Mouse (Mus musculus) ovary, postnatal 10 days (tissue): ENCODE measurements around the gene Rab11b.

Experiments
- DNase-seq: peaks from one replicate; pipeline ENCODE4 v3.0.0; 2022; ENCODE audit warnings: low spot score

Rab11b gene

DNA sequence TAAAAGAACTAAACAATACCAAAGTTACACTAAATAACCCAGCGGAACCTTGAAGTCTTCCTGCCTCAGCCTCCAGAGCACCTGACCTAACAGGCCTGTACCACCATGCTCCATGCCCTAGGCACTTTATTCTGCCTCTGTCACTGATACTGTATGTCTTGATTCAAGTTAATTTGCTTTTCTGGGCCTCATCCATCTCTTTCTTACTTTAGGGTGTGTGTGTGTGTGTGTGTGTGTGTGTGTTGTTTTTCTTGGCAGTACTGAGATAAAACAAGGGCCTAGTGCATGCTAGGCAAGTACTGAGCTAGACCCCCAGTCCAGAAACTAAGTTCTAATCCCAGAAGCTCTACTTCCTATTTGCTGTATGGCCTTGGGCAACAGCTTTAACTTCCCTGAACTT is 43.1 kb downstream of the Rab11b start:
- no peak for DNase-seq

DNA sequence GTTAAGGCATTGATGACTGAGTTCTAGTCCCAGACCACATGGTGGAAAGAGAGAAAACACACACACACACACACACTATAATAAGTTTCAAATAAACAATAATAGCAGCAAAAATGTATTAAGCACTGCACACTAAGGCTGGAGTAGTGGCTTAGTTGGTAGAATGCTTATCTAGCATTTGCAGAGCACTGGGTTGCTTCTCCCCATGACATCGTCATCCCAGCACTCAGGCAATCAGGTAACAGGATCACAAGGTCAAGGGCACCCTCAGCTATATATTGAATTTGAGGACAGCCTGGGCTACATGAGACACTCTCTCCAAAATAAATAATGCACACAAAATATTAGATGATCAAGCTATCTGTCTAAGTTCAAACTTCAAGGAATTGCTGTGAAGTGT is 45.6 kb downstream of the Rab11b start:
- no peak for DNase-seq

- DNase-seq = no peak
Observed at GRCm38 (mm10) chr17:33713271-33713670, 47.1 kb downstream of the Rab11b start.

- DNase-seq = no peak
Observed at GRCm38 (mm10) chr17:33709834-33710233, 50.5 kb downstream of the Rab11b start.

DNA sequence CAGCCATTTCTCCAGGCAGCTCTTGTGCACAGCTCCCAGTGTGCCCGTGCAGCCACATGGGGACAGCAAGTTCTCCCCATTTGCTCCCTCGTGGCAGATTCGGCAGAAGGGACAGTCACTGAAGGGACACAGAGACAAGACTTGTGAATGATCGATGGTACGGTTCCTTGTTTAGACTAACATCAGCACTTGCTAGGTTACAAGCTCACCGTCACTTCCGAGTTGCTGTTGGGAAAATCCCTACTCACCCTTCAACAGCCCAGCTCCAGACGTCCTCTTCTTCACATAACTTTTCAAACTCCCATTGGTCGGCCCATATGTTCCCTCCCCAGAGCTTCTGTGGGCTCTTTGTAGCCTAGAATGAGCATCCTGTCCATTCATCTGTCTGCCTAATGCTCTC is 57.2 kb downstream of the Rab11b start:
- no peak for DNase-seq

DNA sequence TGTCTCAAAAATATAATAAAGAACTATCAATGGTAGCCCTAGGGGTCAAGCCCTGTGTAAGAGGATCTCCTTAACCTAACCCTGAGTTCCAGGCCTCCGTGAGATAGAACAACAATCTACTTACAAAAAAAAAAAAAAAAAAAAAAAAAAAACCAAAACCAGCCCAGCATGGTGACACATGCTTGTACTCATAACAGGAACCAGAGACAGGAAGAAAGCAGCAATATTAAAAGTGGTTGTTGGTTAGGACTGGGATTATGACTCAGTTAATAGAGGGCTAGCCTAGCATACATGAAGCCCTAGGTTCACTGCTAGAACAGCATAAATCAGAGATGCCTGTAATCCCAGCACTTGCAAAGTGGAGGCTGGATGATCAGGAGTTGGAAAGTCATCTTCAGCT is 58.2 kb downstream of the Rab11b start:
- no peak for DNase-seq

DNA sequence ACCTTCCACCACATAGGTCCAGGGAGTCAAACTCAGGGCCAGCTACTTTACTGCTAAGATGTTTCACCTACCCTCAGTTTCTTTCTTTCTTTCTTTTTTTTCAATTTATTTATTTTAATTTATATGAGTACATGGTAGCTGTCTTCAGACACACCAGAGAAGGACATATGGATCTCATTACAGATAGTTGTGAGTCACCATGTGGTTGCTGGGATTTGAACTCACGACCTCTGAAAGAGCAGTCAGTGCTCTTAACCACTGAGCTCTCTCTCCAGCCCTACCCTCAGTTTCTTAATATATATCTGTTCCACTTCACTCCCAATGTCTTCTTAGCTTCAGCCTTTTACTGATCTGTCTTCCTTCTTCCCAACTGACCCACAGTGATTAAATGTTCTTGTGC is 64.9 kb downstream of the Rab11b start:
- DNase-seq = no peak
